Mouse (Mus musculus) right cerebral cortex, postnatal 4 days (tissue): ENCODE results near the gene Esr1.

Experiments
- DNase-seq: peaks from one replicate; pipeline ENCODE4 v3.0.0-alpha.2; 2022

The Esr1 gene

GRCm38 (mm10) chr10:4620596-4621504 is 9.5 kb downstream of the Esr1 start:
- DNase-seq: no peak

DNA sequence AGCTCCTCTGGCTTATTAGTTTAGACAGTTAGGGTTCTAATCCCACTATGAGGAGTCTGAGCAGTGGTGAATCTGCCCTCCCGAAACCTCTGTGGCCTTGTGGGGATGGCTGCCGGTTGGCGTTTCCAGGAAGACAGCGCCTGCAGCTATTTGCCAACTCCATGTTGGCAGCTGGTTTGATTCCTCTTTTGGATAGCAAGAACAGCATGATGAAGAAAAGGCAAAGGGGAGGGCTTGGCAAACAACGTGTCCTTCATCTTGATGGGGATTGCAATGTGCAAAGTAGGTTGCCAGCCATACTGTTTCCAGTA is 10.1 kb downstream of the Esr1 start:
- no peak for DNase-seq

DNA sequence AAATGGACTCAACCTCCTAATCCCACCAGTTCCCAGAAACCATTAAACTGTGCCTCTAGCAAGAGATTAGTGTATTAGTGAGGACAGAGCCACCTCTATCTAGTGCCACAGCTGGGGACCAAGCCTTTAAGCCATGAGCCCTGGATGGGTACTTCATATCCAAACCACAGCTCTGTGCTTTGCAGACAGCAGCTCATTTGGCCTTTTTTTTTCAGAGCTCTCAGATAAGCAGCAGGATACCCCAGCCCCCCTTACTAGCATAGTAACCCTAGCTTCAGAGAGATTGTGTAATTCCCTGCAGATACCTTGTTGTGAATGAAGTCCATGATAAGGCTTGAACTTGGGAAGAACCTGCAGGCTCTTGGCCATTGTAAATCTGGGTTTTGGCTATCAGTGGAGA is 11.9 kb downstream of the Esr1 start:
- no peak for DNase-seq

DNA sequence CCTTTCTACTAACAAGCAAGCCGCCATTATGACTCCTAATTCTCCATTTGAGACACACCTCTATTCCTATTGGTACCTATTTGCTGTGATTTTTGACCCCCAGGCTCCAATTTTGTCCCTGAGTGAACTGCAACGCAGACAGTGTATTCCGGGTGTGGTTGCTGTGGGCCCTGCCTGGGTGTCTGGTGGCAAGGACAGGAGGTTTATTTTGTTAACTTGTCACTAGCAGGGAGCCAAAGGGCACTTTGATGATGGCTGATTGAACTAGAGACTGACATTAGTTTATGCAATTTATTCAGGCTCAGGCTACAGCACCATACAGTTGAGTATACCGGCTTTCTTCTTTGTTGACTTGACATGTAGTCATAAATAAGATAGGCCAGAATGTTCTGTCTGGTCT is 13.2 kb downstream of the Esr1 start:
- DNase-seq: no peak

GRCm38 (mm10) chr10:4625300-4625699 is 13.9 kb downstream of the Esr1 start:
- no peak for DNase-seq

- no peak for DNase-seq
These were observed 15.0 kb downstream of the Esr1 start for GRCm38 (mm10) chr10:4626432-4626831.

DNA sequence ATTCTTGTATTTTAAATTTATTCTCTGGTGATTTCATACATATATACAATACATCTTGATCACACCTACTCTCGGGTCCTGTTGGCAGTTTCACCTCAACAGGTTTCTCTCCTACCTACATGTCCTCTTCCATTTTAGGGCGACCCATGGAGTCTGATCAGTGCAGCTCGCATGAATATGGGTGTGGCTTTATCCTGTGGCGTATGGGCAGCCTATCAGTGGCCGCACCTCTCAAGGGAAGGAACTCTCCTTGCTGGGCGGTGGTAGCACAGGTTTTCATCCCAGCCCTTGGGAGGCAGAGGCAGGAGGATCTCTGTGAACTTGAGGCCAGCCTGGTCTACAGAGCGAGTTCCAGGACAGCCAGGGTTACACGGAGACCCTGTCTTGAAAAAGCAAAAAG is 15.6 kb downstream of the Esr1 start:
- no peak for DNase-seq

DNA sequence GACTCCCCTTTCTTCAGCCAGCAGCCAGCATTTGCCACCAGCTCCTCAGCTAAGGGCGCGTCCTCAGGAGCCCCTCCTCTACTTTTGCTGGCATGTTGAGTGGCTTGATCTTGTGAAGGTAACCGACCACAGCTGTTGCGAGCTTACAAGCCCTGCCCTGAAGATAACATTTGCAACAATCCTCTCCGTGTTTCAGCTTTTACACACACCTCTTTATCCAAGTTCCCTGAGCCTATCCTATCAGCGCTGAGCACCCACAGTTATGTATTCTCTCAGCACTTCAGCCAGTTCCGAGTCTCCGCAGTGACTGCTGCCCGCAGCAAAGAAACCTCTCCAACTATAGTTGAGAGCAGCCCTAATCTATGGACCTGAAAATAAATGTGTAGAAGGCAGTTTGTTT is 16.0 kb downstream of the Esr1 start:
- DNase-seq: no peak

DNA sequence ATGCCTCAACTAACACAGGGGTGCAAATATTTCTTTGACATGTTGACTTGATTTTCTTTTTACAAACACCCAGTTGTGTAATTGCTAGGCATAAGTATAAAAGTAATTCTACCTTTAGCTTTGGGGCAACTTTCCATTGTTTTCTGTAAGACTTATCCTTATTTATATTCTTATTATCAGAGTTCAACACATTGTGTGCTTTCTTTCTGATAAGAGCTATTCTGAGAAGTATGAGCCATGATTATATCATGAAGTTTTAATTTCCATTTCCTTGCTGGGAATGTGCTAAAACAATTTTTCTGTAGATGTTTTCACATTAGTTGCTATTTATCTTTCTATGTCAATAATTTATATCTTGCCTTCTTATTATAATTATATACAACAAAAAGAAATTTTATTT is 17.9 kb downstream of the Esr1 start:
- DNase-seq: no peak

GRCm38 (mm10) chr10:4632211-4632704 is 20.9 kb downstream of the Esr1 start:
- DNase-seq: no peak

- DNase-seq: no peak
These were observed 22.1 kb downstream of the Esr1 start for GRCm38 (mm10) chr10:4633287-4634030.

- no peak for DNase-seq
These were observed 24.3 kb downstream of the Esr1 start for GRCm38 (mm10) chr10:4635740-4636139.

DNA sequence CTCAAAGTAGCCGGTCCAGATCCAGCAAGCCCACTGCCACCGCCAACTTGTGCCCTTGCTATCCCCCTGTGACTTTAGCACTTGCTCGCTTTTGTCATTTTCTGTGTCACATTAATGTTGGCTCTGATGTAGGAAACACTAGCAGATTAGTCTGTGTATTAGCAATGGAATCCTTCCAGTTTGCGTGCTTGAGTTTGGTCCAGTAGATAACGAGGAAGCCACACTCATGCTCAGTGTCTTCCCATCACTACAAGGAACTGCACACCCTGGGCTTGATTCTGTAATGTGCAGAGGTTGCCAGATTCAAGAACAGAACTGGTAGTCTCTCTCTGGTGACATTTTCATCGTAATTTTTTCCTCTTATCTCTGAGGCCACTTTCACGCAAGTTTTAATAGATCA is 34.7 kb downstream of the Esr1 start:
- no peak for DNase-seq

DNA sequence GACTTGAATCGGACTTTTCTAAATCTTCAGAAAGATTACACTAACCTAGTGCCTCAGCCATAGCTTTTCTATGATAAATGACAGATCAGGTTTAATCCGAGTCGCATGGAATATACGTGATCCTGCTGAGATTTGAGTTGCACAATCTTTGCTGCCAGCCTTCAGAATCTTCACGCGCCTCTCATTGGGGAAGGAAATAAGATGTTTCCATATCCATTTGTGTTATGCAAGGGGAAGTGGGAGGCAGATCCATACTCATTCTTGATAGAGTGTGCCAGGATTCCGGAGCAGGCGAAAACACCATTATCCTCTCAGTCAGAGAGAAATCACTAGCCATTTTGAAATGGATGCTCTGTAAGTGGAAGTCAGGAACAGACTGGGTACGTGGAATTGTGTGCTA is 35.5 kb downstream of the Esr1 start:
- no peak for DNase-seq

- DNase-seq: no peak
These were observed 54.0 kb downstream of the Esr1 start for GRCm38 (mm10) chr10:4665380-4665779.

DNA sequence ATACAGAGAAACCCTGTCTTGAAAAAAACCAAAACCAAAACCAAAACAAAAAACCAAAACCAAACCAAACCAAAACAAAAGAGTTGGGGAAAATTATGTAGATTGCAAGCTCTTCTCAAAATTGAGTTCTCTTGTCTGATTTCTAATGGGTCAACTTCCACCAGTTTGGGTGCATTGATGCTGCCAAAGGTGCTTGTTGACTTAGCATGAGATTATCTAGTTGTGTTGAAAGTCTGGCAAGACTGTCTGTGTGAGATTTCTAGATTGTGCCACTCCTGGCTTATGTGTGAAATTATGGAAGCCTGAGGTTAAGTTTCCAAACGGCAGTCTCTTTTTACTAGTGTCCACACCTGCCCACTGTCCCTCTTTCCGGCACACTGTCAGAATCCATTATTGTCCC is 55.6 kb downstream of the Esr1 start:
- no peak for DNase-seq

DNA sequence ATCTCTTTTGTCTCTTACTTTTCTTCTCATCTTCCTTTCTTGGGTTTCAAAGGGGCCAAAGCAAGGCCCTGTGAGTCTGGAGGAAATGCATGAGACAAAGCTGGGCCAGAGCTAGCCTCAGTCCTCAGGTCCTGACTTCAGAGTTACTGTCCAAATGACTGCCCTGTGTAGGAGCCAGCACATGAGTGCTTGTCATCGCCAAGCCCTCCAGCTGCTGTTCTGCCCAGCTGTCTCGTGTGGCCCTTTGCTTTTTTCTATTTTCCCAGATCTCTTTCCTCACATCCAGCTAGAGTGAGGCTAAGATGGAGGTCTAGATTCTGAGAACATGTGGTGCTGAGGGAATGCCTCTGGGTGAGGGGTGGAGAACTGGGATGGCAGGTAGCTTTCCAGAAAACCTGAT is 58.7 kb downstream of the Esr1 start:
- no peak for DNase-seq

DNA sequence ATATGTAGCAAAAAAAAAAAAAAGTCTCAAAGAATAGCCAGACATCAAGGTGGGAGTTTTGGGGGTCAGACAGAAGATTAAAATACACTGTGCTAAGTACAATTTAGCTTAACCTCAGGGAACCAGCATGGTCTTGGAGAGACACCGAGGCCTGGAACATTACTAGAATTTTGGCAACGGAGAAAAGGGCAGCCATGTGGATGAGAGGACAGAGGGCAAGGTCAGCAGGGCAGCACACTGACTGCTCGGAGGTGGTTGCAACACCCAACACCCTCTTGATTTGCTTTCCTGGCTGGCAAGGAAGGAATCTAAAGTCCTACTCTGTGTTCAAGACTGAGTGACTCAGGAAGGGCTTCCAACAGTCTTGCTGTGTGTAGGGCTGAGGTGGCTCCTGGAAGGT is 60.5 kb downstream of the Esr1 start:
- DNase-seq: no peak

DNA sequence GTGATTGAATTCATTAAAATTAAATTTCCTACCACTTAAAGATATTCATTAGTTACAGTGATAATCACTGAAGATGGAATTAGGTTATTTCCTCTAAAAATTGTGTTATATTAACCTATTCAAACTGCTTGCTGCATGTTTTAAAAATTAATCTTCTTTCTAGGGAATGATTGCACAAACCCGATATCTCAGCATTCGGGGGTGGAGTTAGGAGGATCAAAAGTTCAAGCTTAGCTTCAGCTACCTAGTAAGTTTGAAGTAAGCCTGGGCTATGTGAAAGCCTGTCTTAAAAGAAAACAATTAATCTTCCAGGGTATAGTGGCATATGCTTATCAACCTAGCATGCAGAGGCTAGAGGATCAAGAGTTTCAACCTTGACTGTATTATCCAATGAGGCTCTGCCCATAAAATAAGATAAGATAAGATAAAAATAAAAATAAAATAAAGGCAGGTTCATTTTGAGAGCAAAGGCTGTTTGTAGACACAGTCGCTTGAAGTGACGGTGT is 62.0 kb downstream of the Esr1 start:
- no peak for DNase-seq

- DNase-seq: peak; percentile 17
These were observed 63.7 kb downstream of the Esr1 start for GRCm38 (mm10) chr10:4674983-4675592.

- no peak for DNase-seq
These were observed 71.7 kb downstream of the Esr1 start for GRCm38 (mm10) chr10:4683106-4683505.

DNA sequence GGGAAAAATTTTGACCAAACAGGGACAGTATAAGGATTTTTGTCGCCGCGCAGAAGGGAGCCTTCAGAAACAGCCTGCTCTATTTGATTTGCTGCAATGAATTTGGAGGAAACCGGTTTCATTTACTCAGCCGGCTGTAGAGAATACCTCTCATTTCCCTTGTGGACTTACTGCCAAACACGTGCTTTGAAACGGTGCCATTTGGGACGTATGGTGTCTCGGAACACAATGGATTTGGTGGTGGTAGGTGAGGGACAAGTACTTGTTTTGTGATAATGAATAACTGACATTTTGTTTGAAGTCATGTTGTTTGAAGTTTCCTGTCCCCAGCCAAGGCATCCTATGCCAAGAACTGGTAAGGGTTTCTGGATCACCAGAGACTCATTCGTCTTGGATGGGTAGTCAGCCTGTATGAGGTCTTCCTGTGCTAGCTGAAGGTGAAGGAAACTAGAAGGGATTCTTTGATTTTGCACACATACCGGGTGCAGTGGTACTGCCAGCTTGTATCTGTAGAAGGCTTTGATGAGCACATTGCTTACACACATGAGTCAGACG is 72.4 kb downstream of the Esr1 start:
- DNase-seq: no peak

DNA sequence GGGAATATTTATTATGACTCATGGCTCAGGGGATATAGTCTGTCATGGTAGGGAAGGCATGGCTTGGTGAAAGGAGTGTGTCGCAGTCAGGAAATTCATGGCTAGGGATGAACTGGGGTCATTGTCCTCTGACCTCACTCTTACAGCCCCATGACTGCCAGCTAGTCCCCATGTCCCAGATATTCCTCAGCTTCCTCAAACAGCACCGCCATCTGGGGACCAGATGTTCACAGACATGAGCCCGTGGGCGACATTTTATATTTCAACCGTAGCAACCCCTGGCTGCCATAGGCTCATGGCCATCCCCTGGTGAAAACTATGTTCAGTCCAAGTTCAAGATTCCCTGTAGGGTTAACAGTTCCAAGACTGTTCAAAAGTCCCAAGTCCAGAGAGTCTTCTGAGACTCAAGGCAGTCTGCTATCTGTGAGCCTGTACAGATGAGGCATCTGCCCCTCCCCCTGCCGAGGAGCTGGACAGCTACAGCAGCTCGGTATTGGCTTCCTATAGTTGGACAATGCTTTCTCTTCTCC is 83.0 kb downstream of the Esr1 start:
- no peak for DNase-seq
